Mouse (Mus musculus) adrenal gland, postnatal 10 days (tissue): ENCODE measurements around the gene Ifna12. TPM values are rescaled to one million over a fixed set of nuclear protein-coding genes. Genes with fewer than 3 reads are reported as not detected.
A peak's percentile ranks its signal among the peaks of the same experiment; 100 is the strongest.
"Not testable (repeated sequence)": the region's sequence is repeated elsewhere in the genome, so short reads cannot be mapped to it uniquely, and the experiment has no call there.

Experiments
- DNase-seq: peaks from one replicate; pipeline ENCODE4 v3.0.0; 2021; ENCODE audit warnings: mixed read lengths
- long read RNA-seq, 2 experiments: library from polyadenylated mRNA; stranded (forward); transcript quantifications; one replicate each; pipeline ENCODE4 v2.0.0; 2021
- total RNA-seq, 2 experiments: library from RNA; stranded (reverse); gene quantifications; 2 replicates each; pipeline ENCODE4 v1.2.3; 2021

Gene Ifna12
- not detected for total RNA-seq
- long read RNA-seq, experiment 1 = 0 reads
- long read RNA-seq, experiment 2 = 0 reads

DNA sequence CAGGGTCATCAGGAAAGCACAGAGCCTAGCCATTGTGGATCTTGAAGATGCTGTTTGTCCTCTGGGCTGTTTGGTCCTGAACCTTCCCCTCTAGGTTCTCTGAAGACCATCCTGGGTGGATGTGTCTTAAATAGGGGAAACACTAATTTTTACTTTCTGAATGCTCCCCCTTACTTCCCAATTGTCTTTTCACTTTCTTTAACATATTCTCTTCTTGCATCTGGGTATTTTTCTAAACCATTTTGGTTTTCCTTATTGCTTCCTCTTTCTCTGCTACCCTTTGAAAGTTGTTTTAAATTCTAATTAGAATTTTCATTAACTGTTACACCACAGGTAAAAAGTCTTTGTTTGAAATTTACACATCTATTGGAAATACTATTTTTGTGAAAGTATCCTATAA is at the start of gene Ifna12:
Ifna12 (minus strand) TSS at position 101 of the 400 bp plus-strand sequence.
- no peak for DNase-seq

DNA sequence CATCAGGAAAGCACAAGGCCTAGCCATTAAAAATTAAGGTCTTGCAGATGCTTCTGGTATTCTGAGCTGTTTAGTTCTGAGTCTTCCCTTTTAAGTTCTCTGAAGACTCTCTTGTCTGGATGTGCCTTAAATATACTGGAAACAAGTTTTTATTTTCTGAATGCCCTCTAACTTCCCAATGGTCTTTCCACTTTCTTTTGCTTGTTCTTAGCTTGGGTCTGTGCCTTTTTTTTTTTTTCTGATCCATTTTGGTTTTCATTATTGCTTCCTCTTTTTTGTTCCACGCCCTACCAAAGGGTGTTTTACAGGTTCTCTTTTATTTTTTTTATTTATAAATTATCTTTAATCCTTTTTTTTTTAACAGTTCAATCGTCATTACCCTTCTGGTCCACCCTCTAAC is 41.2 kb upstream of the Ifna12 start, which contains the start of gene Ifna13:
Ifna13 (minus strand) TSS at position 101 of the 400 bp plus-strand sequence.
- no peak for DNase-seq

DNA sequence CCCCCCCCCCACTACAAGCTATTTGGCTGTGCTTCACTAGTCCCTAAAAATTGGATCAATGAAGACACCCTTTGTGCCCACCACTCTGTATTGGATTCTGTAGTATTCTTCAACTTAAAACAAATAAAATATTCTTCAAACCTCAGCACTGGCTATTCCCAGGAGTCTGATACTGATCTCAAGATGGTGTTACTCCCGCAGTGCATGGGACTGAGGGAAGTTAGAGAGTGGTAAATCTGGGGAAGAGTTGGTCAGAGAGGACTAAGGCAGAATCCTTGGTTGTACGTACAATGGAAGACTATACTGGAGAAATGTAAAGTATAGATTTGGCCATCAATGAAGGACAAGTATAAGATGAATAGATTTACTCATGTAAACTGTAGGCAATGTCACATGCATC is 39.4 kb upstream of the Ifna12 start:
- no peak for DNase-seq

DNA sequence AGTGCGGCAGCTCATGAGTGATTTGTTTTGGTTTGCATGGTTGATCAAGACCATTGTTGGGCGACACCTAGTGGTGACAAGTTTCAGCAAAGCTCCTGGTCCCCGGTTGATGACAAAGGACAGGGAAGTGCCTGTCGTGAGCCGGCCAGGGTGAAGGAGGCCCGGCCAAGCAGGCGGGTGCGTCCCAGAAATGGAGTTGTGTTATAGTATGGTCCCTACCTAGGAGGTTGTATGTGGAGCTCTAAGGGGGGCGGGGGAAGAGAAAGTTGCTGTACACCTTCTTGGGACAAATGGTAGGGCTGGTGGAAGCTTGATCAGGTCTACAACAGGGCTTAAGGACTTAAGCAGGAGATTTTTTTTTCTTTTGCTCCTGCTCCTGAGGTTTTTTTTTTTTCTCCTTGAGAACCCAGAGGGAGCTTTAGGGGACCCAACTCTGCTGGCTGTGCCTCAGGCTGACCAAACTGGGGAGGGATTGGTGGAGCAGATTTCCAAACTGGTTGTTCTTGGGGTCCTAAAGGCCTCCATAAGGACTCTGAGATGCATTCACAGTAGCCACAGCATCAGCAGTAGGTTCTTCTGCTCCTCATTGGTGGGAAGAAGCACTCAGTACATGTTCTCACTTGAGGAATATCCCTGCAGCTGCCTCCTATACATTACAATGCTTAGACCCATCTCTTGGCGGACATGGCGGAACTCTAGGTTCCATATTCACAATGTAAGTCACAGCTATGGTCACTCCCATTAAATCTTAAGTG is 38.1 kb upstream of the Ifna12 start:
- DNase-seq = peak; percentile 97

DNA sequence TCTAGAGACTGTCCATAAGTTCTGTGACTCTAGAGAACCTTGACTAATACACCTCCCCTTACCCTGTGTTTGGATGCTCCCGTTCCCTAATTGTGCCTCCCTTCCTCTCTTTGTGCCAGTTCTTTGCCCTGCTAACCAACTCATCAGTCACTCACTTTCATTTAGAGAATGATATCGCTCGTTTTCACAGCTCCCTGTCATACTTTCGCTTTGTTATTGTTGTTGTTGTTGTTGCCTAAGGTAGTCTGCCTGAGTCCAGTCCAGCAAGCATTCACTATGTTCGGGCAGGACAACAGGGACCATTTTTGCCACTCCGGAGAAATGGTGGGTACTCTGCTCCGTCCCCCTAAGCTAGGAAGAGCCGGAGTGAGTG is 37.5 kb upstream of the Ifna12 start:
- DNase-seq = no peak

DNA sequence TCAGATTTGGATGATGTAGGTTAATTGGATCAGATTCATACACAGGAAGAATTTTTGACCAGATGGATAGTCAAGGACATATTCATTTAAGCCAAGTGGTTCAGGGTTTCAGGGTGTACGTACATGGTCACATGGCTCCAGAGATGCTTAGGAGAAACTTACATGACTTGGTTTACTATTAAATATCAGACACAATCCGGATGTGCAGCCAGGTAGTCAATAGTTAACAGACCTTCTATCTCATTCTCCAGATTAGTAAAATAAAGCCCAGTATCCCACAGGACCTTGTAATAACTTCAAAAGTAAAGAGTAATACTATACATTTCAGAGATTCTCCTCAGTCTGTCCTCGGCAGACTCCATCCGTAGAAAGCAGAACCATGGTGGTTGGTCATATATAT is 31.1 kb upstream of the Ifna12 start, which contains the start of gene C87499:
C87499 (minus strand) TSS at position 101 of the 400 bp plus-strand sequence.
- DNase-seq = no peak

DNA sequence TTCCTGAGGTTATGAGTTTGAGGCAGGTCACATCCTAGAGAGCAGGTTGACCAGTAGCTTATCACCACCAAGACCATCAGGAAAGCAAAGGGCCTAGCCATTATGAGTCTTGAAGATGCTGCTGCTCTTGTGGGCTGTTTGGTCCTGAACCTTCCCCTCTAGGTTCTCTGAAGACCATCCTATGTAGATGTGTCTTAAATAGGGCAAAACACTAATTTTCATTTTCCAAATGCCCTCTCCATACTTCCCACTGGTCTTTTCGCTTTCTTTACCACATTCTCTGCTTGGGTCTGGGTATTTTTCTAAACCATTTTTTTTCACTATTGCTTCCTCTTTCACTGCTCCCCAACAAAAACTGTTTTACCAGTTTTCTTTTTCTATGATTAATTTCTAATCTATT is 10.9 kb downstream of the Ifna12 start, which contains the start of gene Ifna9:
Ifna9 (minus strand) TSS at position 101 of the 400 bp plus-strand sequence.
- DNase-seq = no peak

DNA sequence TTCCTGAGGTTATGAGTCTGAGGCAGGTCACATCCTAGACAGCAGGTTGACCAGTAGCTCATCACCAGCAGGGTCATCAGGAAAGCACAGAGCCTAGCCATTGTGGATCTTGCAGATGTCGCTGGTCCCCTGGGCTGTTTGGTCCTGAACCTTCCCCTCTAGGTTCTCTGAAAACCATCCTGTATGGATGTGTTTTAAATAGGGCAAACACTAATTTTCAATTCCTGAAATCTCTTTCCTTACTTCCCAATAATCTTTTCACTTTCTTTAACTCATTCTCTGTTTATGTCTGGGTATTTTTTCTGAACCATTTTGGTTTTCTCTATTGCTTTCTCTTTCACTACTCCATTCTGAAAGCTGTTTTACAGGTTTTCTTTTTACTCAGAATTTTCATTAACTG is 31.5 kb downstream of the Ifna12 start, which contains the start of gene Ifna14:
Ifna14 (minus strand) TSS at position 101 of the 400 bp plus-strand sequence.
- no peak for DNase-seq

DNA sequence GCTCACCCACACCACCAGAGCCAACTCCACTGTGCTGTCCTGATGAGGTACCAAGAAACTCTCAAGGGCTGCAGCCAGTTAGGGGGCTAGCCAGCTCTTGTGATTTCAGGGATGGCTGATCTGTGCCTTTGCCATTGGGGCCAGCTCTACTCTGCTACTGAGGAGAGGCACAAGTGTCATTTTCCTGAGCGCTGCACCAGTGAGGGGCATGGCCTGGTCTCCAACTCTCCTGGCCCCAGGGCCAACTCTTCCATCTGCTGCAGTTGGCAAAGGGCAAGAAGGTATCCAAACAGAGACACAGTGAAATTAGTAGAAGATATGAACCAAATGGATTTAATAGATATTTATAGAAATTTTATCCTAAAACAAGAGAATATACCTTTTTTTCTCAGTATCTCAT is 41.4 kb downstream of the Ifna12 start:
- DNase-seq = no peak

DNA sequence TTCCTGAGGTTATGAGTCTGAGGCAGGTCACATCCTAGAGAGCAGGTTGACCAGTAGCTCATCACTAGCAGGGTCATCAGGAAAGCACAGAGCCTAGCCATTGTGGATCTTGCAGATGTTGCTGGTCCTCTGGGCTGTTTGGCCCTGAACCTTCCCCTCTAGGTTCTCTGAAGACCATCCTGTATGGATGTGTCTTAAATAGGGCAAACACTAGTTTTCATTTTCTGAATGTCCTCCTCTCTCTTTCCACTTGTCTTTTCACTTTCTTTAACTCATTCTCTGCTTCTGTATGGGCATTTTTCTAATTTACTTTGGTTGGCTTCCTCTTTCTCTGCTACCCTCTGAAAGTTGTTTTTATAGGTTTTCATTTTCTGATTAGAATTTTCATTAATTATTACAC is 45.0 kb downstream of the Ifna12 start, which contains the start of gene Ifna15:
Ifna15 (minus strand) TSS at position 101 of the 400 bp plus-strand sequence.
- not testable (repeated sequence) for DNase-seq

Other genes with a start within 250 kb of the Ifna12 start
- 1 to 10 TPM; 4.8 to 5.4 TPM for gene Hacd4, start 164.4 kb downstream of the Ifna12 start, total RNA-seq
- not detected for gene Ifnb1, start 80.6 kb downstream of the Ifna12 start, total RNA-seq
- gene Ifna15, start 45.1 kb downstream of the Ifna12 start, total RNA-seq = not detected
- not detected for gene Ifna14, start 31.6 kb downstream of the Ifna12 start, total RNA-seq
- gene Ifna9, start 11.0 kb downstream of the Ifna12 start, total RNA-seq = not detected
- not detected for gene C87499, start 31.0 kb upstream of the Ifna12 start, total RNA-seq
- gene Ifna13, start 41.1 kb upstream of the Ifna12 start, total RNA-seq = not detected
- not detected for gene Ifna16, start 73.5 kb upstream of the Ifna12 start, total RNA-seq
- gene Ifna2, start 80.5 kb upstream of the Ifna12 start, total RNA-seq = not detected
- gene Ifnab, start 88.0 kb upstream of the Ifna12 start, total RNA-seq = not detected
- gene Gm26566, start 118.4 kb upstream of the Ifna12 start, total RNA-seq = 1 to 10 TPM in 1 of 2 experiments, under 1 TPM in 1; 0.60 to 1.2 TPM
- 10 to 100 TPM; 74.5 to 81.4 TPM for gene Klhl9, start 119.1 kb upstream of the Ifna12 start, total RNA-seq
- not detected for gene Gm13271, start 151.5 kb upstream of the Ifna12 start, total RNA-seq
- under 1 TPM in 1 of 2 experiments, not detected in 1; 0.24 TPM for gene Gm13283, start 156.7 kb upstream of the Ifna12 start, total RNA-seq
- not detected for gene Gm13290, start 170.5 kb upstream of the Ifna12 start, total RNA-seq
- not detected for gene Gm13289, start 173.5 kb upstream of the Ifna12 start, total RNA-seq
- not detected for gene Gm13272, start 176.5 kb upstream of the Ifna12 start, total RNA-seq
- gene Ifnz, start 178.8 kb upstream of the Ifna12 start, total RNA-seq = not detected
- gene Gm13276, start 182.3 kb upstream of the Ifna12 start, total RNA-seq = not detected
- gene Gm13277, start 185.3 kb upstream of the Ifna12 start, total RNA-seq = not detected
- gene Gm13278, start 188.2 kb upstream of the Ifna12 start, total RNA-seq = not detected
- gene Gm13275, start 191.1 kb upstream of the Ifna12 start, total RNA-seq = not detected
- not detected for gene Gm13279, start 194.0 kb upstream of the Ifna12 start, total RNA-seq
- under 1 TPM in 1 of 2 experiments, not detected in 1; 0.21 TPM for gene Gm13285, start 196.3 kb upstream of the Ifna12 start, total RNA-seq
- gene Gm13287, start 199.9 kb upstream of the Ifna12 start, total RNA-seq = not detected
- not detected for gene Gm13288, start 202.2 kb upstream of the Ifna12 start, total RNA-seq
- gene Ifna7, start 212.9 kb upstream of the Ifna12 start, total RNA-seq = not detected
- gene Ifna11, start 216.6 kb upstream of the Ifna12 start, total RNA-seq = not detected
- gene Ifna6, start 224.0 kb upstream of the Ifna12 start, total RNA-seq = not detected
- not detected for gene Ifna5, start 232.1 kb upstream of the Ifna12 start, total RNA-seq
- not detected for gene Ifna4, start 238.5 kb upstream of the Ifna12 start, total RNA-seq
- gene Ifna1, start 246.7 kb upstream of the Ifna12 start, total RNA-seq = not detected